Mouse (Mus musculus) lung, postnatal 36 days (tissue): ENCODE results near the gene Prok1.

Experiments used
- DNase-seq: peaks from one replicate; pipeline ENCODE4 v3.0.0; 2022; ENCODE audit warnings: mixed read lengths

Gene Prok1

GRCm38 (mm10) chr3:107183178-107183577, 56.3 kb downstream of the Prok1 start:
- DNase-seq, result peak; percentile 24
